Mouse (Mus musculus): ENCODE data around the gene Tbx10.
"Not testable (repeated sequence)": the region's sequence is repeated elsewhere in the genome, so short reads cannot be mapped to it uniquely, and the experiment has no call there.

Tbx10 gene

DNA sequence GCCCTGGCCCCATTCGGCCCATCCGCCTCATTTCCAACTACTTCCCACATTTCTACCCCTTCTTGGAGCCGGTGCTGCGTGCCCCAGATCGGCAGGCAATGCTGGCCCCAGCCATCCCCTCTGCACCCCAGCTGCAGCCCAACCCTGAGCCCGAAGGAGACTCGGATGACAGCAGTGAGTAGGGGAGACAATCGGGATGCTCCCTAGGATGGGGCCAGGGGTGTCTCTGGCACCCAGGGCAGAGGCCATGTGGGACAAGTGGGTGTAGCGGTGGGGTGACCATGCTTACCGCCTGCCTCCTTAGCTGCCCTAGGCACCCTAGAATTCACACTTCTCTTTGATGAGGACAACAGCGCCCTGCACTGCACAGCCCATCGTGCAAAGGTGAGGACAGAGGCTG lies 11.1 kb downstream of the Tbx10 start:
- no peak for DNase-seq (ENCODE audit: low read depth)

DNA sequence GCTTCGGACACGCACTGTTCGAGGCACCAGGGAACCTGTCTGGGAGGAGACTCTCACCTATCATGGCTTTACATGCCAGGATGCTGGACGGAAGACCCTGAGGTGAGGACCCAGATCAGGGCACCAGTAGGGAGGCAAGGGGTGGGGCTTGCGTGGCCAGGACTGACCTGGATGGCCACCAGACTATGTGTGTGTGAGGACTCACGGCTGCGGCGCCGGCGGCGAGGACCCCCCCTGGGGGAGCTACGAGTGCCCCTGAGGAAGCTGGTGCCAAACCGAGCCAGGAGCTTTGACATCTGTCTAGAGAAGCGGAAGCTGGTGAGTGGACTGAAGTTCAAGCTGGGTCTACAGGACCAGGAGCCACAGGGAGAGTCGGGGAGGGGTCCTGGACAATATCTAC lies 11.8 kb downstream of the Tbx10 start:
- no peak for DNase-seq (ENCODE audit: low read depth)

DNA sequence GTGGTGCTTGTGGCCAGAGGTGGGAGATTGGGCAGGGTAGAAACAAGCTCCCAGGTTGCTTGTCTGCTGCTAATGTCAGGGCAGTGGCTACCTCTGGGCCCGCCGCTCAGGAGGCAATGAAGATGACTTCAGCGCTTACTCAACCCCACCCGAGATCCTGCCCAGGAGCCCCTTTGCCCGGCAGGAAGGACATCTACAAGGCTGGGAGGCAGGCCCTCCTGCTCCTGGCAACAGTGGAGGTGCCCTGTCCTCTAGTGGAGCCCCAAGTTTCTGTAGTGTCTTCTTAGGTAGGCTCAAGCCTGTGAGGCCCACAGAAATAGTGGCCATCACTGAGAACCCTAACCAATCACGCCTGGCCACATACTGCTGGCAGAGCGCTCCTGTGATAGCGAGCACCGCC lies 12.5 kb downstream of the Tbx10 start:
- DNase-seq (ENCODE audit: low read depth) = no peak

DNA sequence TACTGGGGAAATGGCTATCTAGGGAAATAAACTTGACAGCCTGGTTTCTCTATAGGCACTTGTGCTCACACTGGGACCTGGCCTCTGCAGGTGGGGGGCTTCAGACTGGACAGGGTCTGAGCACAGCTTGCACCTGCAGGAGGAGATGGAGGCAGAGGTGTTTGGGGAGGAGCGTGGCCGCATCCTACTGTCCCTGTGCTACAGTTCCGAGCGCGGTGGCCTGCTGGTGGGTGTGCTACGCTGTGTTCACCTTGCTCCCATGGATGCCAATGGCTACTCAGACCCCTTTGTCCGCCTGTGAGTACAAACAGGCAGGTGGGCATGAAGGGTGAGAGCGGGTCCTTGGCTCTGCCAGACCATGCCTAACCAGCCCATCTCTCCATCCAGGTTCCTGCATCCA lies 13.4 kb downstream of the Tbx10 start:
- no peak for DNase-seq (ENCODE audit: low read depth)

DNA sequence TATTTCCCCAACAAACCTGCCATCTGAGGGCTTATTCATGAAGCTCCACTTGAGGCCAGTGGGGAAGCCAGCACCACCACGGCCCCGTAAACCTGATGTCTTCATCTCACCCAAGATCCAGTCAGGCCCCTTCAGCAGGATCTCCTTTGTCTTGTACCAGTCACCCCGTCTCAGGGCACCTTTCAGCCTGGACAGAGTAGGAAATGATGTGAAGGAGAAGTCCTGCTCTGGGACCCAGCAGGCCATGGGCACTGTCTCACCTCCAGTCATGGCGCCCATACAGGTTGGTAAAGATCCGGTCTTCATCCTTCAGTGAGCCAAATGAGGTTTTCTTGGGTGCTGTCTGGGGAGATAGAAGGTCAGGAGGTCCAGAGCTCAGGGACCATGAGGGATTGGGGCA lies 18.5 kb downstream of the Tbx10 start:
- DNase-seq (ENCODE audit: low read depth) = no peak

DNA sequence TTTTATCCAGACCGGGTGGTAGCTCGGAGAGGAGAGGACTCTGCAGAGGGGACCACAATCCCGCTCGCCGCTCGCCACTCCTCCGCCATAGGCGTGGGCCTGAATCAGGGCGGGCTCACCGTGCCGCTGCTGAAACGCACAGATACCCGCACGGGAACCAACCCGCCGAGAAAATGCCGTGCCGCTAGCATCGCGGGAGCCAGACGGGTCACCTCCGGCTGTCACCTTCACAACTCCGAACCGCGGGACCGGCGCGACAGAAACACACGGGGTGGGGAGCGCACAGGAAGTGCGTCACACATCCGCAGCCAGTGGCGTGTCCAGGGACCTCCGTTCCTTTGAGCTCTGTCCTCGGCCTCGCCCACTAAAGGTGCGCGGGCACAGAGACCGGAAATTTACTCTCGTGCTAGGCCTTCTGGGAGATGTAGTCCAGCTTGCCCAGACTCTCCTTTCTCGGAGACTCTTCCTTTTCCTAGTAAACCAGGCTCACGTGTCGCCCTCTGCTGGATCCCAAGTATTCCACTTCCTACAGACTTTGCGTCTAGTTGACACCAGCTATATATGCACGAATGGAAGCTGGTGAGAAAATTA lies 20.0 kb downstream of the Tbx10 start, which contains the start of gene Ndufv1:
TSS of gene Ndufv1 (minus strand) at position 375 of the 591 bp plus-strand sequence.
- DNase-seq (ENCODE audit: low read depth) = peak; percentile 99

DNA sequence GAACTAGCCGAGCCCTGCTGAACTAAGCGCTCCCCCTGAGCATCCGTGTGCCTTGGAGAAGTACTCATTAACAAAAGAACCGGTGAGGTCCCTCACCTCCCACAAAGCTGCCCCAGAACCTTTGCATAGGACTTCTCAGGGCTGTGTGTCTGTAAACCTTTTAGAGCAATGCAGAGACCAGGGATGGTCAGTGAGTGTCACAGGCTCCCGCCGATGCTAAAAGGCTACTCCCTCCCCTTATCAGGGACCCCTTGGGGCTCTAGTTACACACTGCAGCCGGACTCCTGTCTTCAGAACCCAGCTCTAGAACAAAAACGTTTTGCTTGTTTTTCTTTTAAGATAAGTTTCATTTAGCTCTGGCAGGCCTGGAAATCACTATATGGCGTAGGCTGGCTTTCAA lies 20.5 kb downstream of the Tbx10 start:
- DNase-seq (ENCODE audit: low read depth) = no peak

DNA sequence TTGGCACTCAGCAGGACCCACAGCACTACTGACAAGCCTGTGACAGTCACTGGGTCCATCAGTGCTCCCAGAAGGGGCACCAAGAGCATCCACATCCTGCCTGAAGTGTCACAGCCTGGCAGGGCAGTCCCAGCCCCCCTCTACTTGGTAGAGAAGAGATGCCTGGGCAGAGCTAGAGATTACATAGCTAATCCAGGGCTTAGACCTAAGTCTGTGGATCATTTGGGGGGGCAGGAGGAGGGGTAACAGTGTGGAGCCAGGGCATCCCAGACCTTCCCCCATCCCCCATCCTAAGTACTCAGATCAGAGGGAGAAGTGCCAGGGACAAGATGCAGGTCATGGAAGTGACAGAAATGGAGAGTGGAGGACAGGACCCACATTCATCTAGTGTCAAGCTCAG lies 22.2 kb downstream of the Tbx10 start:
- DNase-seq (ENCODE audit: low read depth) = no peak

DNA sequence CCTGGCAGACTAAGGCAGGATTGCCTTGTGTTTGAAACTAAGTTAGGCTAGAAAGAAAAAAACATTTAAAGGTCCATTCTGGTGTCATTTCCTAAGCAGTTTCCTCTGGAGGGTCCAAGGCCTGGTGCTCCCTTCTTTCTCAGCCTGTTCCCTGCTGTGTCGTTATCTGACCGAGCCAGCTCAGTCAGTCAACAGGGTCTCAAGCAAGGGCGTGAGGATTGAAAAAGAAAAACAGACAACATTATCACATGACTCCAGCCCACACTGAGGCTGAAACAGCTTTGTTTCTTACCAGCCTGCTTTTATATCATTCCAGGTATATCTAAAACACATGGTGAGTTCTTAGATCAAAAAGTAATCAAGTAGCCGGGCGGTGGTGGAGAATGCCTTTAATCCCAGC lies 23.1 kb downstream of the Tbx10 start:
- DNase-seq (ENCODE audit: low read depth) = peak; percentile 50

DNA sequence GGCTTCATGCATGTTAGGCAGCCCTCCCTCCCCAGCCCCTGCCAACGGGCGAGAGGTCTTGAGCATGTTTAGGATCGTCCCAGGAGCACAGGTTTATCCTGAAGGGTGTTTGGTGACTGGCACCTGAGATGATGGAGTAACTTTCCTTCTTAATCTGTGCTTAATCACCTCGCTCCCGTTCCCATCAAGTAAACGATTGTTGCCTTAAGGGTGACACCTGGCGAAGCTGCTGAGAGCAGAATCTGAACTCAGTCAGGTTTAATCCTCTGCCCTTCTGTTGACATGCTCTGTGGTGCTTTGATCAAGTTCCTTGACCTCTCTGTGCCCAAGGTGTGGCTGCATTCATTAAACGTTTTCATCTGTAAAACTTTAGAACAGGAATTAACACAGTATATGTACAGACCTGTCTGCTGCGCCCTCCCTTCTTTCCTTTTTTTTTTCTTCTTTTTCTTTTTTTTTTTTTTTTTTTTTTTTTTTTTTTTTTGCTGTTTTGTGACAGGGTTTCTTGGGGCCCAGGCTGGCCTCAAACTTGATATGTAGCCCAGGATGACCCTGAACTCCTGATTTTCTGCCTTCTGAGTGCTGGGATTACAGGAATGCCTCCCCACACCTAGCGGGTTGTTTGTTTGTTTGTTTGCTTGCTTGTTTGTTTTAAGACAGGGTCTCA lies 25.5 kb downstream of the Tbx10 start:
- DNase-seq (ENCODE audit: low read depth) = no peak

DNA sequence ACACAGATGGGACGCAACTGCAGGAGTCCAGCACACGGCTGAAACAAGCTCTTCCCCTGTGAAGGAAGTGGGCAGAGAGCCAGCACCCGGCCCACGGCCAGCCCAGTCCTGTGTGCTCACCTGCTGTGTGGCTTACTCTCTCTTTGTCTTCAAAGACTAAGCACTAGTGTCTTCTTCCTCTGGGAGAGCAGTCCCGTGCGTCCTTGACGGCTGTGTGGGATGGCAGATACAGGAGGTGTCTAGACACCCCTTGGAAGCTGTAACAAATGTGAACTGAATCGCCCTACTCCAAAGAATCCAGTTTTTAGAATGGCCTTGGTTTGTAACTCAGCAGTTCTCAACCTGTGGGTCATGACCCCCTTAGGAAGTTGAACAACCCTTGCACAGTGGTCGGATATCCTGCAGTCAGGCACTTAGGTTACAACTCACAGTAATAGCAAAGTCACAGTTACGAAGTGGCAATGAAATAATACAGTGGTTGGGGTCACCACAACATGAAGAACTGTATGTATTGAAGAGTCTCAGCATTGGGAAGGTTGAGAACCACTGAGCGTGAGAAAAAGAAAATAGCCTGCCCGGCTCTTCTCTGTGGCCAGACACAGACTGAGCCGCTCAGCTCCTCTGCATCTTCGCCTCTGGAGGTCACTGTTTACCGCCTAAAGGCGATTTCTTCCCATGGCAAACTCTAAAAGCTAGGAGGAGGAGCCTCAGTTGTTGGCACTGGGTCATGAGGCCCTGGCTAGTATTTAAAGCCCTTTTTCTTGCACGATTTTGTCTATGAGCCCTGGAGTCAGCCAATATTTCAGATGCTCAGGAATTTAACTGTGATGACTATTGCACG lies 26.4 kb downstream of the Tbx10 start:
- DNase-seq (ENCODE audit: low read depth) = peak; percentile 74

DNA sequence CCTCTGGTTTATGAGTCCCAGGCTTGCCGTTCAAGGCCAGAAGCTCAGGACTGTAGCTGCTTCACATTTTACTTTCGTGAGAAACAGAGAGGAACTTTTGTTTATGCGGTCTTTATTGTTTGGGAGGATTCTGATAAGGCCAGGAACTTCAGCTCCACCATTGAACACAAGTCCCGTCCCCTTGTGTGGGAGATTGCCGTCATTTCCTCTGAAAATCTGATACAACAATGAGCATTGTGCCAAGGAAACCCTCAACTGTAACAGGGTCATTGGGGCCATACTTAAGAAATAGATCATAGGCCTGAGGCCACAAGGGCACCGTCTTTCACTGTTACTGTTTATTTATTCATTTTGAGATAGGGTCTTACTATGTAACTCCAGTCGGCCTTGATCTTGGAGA lies 30.6 kb downstream of the Tbx10 start:
- DNase-seq (ENCODE audit: low read depth) = no peak

DNA sequence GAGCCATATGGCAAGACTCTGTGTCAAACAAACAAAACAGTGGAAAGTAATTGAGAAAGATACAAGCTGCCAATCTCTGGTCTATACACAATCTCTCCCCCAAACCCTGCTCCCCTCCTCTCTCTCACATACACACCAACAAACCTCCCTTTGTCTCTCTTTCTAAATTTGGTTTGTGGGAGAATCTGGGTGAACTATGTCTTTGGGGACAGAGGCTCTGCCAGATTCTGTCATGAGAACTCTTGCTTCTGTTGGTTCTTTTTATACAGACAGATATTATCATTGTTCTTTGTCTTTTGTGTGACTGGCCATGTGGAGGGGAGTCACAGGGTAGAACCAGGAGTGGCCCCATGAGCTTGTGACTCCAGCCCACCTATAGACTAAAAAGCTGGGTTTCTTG lies 35.0 kb downstream of the Tbx10 start:
- DNase-seq (ENCODE audit: low read depth) = no peak

DNA sequence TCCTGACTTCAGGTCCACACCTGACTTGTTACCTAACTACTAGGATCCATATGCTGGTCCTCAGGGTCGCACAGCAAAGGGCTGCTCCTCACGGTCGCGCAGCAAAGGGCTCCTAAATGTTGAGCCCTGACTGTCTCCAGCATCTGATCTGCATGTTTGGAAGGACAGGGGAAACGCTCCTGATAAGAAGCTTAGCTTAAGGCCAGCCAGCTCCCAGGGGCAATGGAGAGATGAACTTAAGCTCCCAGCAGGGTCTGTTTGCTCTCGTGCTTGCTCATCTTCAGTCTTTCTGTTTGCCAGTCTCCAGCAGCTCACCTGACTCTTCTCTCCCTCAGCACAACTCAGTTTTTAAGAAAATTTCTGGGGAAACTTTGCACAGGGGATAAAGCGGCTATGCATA lies 40.1 kb downstream of the Tbx10 start:
- no peak for DNase-seq (ENCODE audit: low read depth)

DNA sequence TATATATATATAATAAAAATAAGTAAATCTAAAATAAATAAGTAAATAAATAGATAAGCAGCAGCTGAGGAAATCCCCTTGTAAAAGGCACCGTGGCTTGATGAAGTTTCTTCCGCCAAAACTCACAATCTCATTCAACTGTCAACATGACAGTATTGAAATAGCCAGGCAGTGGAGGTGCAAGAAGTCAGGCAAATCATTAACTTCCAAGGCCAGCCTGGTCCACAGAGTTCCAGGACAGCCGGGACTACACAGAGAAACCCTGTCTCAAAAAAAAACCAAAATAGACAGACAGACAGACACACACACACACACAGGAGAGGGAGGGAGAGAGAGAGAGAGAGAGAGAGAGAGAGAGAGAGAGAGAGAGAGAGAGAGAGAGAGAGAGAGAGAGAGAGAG lies 40.7 kb downstream of the Tbx10 start:
- no peak for DNase-seq (ENCODE audit: low read depth)

DNA sequence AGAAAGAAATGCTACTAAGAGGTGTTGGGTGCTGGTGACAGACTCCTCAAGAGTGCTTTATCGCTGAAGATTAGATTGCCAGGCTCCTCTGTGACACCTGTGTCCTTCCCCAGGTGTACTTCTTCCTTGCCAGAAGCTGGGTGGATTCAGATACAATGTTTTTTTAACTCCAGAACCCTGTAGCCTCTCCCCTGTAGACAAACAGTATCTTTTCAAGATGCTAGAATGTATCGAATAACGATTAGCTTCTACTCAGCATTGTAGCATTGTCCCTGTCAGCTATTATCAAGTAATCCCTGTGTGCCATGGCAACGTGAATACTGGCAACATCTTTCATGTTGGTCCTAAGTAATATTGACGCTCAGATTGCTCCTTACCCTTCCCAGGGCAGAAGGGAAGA lies 41.2 kb downstream of the Tbx10 start:
- DNase-seq (ENCODE audit: low read depth) = no peak

DNA sequence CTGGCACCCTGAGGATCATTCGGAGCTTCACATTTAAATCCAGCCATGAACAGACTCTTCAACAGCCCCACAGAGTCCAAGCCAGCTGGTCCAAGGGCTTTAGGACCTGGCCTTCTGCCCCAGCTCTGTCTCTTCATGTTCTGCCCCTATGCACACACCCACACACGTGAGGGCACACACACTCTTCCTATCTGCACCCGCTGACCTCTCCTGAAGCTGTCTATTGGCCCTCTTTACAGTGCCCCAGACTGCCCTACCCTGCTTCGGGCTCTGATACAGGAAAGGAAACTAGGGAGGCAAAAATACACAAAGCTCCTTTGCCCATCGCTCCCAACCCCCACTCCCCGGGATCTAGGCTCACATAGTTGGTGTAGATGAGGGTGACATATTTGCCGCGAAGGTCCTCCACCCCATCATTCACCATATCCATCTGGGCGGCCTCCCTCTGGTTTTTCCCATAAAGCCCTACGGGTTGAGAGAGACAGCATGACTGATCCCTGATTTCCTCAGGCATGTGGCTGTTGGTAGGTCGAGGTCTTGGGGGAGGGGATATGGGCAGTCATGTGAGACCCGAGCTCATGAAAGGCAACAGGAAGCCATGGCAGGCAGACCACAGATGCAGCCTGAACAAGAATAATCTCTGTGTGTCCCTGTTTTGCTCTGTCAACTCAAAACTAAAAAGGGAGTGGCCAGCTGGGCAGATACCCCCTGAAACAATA lies 43.9 kb downstream of the Tbx10 start:
- DNase-seq (ENCODE audit: low read depth) = no peak

DNA sequence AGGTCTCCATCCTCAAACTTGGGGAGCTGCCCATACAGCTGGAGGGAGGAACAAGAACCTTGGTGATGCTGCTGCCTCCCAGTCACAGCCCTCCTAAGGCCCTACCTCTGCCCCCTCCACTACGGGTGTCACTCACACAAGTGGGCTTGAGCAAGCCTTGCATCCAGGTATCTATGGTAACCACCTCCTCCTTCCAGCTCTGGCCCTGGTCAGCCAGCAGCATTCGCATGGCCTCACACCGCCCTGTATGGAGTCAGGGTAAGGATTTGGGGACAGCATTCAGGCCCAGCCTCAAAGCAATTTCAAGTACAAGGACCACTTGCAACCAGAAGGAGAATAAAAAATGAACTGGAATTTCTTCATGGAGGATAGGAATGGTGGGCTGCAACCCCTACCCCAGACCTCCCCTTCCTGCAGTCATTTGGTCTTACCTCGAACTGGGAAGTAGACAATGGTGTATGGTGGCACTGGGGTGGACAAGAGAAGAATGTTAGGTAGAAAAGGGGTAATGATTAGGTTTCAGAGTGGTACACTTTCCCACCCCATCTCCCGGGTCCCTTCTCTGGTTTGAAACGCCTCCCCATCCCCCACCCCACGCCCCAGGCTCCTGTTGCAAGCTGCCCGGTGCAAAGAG lies 44.7 kb downstream of the Tbx10 start:
- not testable (repeated sequence) for DNase-seq (ENCODE audit: low read depth)

DNA sequence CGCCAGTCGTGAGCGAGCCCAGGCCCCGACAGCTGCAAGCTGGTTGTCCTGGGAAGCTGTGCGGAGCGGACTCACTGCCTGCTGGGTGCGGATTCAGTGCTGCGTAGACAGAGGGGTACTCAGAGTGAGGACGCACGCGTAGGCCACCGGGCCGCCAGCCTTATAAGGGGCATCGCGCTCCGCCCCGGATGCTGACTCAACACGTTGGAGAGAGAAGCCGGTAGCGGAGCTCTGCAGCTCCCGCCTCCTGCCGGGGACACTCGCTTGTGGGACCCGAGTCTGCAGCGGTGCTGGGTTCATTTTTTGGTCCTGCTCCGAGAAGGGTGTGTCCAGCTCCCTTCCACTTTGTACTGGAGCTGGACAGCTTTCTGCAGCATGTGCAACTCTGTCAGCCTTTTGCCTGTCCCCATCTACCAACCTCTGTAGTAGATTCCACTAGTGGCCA lies 45.3 kb downstream of the Tbx10 start, which contains the start of gene Gstp1:
TSS of gene Gstp1 (minus strand) at position 198 of the 445 bp plus-strand sequence.
- peak; percentile 92 for DNase-seq (ENCODE audit: low read depth)

DNA sequence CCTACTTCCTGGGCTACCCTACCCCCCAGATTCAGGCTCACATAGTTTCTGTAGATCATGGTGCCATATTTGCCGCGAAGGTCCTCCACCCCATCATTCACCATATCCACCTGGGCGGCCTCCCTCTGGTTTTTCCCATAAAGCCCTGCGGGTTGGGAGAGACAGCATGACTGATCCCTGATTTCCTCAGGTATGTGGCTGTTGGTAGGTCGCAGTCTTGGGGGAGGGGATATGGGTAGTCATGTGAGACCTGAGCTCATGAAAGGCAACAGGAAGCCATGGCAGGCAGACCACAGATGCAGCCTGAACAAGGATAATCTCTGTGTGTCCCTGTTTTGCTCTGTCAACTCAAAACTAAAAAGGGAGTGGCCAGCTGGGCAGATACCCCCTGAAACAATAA lies 48.4 kb downstream of the Tbx10 start:
- DNase-seq (ENCODE audit: low read depth) = not testable (repeated sequence)

DNA sequence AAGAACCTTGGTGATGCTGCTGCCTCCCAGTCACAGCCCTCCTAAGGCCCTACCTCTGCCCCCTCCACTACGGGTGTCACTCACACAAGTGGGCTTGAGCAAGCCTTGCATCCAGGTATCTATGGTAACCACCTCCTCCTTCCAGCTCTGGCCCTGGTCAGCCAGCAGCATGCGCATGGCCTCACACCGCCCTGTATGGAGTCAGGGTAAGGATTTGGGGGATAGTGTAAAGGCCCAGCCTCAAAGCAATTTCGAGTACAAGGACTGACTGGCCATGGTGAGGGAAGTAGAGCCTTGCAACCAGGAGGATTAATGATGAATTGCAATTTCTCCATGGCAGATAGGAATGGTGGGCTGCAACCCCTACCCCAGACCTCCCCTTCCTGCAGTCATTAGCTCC lies 48.9 kb downstream of the Tbx10 start:
- DNase-seq (ENCODE audit: low read depth) = not testable (repeated sequence)

DNA sequence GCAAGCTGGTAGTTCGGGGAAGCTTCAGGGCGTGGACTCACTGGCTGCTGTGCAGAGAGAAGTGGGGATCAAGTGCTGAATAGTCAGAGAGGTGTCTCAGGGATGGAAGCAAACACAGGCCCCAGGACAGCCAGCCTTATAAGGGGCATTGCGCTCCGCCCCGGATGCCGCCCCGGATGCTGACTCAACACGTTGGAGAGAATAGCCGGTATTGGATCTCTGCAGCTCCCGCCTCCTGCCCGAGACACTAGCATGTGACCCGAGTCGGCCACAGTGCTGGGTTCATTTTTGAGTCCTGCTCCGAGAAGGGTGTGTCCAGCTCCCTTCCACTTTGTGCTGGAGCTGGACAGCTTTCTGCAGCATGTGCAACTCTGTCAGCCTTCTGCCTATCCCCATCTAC lies 49.6 kb downstream of the Tbx10 start:
- DNase-seq (ENCODE audit: low read depth) = no peak
